Mouse (Mus musculus) left cerebral cortex, adult 9 months (tissue): ENCODE data around the gene Ackr4.

Source experiments
- DNase-seq, 2 experiments: peaks; one replicate each; pipeline ENCODE4 v3.0.0; 2022; ENCODE audit warnings: low spot score in 2 of 2

Ackr4 gene

DNA sequence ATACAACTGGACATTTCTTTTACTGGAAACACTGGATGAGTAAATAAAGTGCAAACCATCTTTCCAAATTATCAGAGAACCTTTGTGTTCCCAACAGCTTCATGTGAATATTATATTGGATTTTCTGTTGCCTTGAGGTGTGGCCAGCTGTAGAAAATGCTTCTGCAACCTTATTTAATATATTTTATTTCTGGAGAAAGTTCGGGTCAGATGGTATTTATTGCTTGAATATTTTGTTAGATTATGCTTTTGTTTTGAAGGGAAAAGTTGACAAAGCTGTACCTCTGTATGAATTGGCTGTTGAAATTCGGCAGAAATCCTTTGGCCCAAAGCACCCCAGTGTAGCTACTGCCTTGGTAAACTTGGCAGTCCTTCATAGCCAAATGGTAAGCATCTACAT lies 86.4 kb downstream of the Ackr4 start, which contains the start of gene Gm28305:
TSS of gene Gm28305 (plus strand) at position 301 of the 400 bp plus-strand sequence.
- DNase-seq = no peak

DNA sequence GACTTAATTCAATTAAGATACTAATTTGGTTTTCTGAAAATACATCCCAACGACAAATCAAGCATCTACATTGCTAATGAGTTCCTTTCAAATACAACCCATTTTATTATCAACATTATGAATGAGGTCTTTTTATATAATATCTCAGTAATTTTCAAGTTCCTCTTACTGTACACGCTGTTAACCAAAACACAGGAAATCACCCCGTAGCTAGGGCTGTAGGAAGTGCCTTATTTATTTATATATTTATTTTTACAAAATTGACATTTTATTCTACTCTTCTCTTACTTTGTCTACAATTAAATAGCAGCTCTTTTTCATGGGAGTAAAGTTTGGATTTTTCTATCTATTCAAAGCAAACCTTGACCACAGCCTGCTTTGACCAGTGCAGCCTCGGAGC lies 87.0 kb downstream of the Ackr4 start:
- no peak for DNase-seq

DNA sequence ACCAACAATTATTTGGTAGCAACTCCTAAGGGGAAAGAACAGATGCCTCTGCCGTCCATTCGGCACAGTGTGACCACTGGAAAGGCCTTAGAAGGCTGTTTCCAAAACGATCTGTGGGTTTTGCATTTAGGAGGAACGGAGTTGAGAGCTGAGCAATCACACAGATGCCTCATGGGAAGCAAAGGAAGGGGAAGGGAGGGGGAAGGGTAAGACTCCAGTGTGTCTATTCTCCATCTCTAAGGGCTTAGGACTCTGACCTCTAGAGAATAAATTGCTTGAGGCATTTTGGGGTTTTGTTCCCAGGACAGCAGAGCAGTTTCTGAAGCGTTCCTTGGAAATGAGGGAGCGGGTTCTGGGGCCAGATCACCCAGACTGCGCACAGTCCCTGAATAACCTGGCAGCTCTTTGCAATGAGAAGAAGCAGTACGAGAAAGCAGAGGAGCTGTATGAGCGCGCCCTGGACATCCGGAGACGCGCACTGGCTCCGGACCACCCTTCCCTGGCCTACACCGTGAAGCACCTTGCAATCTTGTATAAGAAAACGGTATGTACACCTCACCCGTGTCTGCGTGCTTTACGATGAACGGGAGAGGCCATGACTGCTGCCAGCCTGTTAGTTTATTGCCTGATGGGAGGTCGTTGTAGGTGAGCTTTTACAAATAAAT lies 87.6 kb downstream of the Ackr4 start:
- no peak for DNase-seq

DNA sequence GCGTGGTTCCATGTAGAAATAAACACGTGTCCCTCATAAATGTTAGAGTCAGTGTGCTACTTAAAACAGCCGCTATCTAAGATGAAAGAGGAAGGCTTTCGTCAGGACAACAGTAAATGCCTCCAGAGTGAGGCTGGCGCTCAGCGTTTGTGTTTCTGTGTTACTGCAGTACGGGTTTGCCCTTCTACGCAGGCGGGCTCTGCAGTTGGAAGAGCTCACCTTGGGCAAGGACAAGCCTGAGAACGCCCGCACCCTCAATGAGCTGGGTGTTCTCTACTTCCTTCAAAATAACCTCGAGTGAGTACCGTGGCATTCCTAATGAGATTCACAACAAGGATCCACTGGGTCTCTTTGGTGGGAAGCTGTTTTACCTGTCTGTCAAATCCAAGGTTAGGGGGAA lies 88.5 kb downstream of the Ackr4 start:
- no peak for DNase-seq

DNA sequence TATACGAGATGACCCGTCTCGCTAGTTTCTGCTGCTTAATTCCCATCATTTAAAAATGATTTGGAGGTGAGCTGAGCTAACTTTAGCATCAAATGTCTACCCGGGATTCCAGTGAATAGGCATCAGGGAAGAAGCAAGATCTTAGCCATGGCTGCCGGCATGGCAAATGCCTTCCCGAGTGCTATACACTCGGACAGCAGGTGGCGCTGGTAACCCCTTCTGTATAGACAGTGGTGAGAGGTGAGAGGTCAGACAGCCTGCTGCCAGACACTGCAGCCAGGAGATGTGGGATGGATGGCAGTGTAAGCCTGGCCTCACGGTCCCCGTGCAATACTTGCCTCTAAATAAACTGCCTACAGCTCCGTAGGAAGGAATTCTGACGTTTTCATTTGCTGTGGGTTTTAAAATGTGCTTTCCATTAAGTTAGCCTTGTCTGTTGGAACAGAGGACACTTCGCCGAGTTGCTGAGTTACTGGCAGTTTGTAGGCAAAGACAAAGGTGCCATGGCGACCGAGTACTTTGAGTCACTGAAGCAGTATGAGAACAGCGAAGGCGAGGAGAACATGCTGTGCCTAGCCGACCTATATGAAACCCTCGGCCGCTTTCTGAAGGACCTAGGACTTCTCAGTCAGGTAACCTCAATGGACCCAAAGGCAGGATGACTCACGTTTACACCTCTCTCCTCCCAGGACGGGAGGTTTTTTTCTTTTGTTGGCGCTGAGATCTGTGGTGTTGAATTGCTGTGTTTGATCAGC lies 91.3 kb downstream of the Ackr4 start:
- peak; percentile 13 to 75 for DNase-seq

DNA sequence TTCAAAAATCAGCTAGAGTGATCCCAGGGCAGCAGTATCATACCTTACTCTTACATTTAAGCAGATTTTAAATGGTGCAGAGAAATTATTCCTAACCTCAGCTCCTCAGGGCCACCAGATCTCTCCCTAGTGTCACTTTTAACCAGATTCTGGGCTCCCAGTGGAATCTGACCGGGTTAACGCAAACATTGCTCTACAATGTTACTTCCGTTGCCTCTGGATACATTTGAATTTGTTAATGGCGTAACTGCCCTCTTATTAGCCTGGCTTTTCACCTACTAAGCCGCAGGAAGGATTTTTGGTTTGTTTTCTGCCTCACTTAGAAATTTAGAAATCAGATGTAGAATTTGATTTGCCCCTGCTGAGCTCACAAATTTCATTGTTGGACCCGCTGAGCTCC lies 92.0 kb downstream of the Ackr4 start:
- DNase-seq = no peak

DNA sequence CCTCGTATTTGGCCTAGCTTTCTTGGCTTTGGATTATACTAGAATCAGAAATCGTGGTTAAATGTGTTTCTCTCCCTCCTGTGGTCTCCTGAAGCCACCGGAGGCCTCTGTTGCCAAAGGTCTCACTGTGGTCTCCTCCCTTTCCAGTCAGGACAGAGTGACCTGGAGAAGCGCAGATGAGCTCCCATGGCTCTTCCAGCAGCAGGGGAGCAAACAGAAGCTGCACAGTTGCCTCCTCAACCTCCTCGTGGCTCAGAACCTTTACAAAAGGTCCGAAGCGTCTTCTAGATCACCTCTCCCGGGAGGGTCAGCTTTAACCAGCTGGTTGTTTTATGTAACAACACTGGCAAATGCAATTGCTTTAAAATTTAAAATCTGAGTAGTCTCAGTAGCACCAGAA lies 92.5 kb downstream of the Ackr4 start:
- DNase-seq = no peak
